Mouse (Mus musculus): Measurements from ENCODE around the gene Eif2ak1. TPM values are rescaled to one million over a fixed set of nuclear protein-coding genes. Genes with fewer than 3 reads are reported as not detected.
A peak's percentile ranks its signal among the peaks of the same experiment; 100 is the strongest.

Gene Eif2ak1
- polyA plus RNA-seq, 1 experiment, result 46.6 TPM

- no peak overlapping the region for H3K4me3 ChIP-seq (ENCODE audit: insufficient read depth, low read length)
Measured at GRCm38 (mm10) chr5:143893396-143893795, 75.8 kb downstream of the Eif2ak1 start.

GRCm38 (mm10) chr5:143897635-143898330 is 80.2 kb downstream of the Eif2ak1 start, which contains the start of gene Ankrd61:
TSS of gene Ankrd61 (minus strand) at chr5:143897685.
- Histone ChIP-seq H3K4me1 (ENCODE audit: control insufficient read depth, insufficient read depth, low read length) (no peaks in the 10 kb centered on the region), H3K27ac (ENCODE audit: insufficient read depth, low read depth, low read length) (no peak within 1 kb of the TSS), H3K4me3 (ENCODE audit: insufficient read depth, low read length) (no peak within 1 kb of the TSS)
- no peak for TF ChIP-seq CTCF (IDR thresholded peaks at IDR 0.05; ENCODE audit: low read depth, low read length)

More at GRCm38 (mm10) chr5:143893396-143893795, 75.8 kb downstream of the Eif2ak1 start:
- TF ChIP-seq CTCF (IDR thresholded peaks at IDR 0.05; ENCODE audit: low read depth, low read length) (no peak), POLR2A (IDR thresholded peaks at IDR 0.05; ENCODE audit: borderline replicate concordance, low read depth, low read length) (no peak)
- H3K27ac ChIP-seq (ENCODE audit: insufficient read depth, low read depth, low read length), result no peak overlapping the region
- no peaks in the 10 kb centered on the region for H3K4me1 ChIP-seq (ENCODE audit: control insufficient read depth, insufficient read depth, low read length)

- no peak for TF ChIP-seq CTCF (IDR thresholded peaks at IDR 0.05; ENCODE audit: low read depth, low read length)
- TF ChIP-seq POLR2A (IDR thresholded peaks at IDR 0.05; ENCODE audit: borderline replicate concordance, low read depth, low read length), result no peak
- Histone ChIP-seq H3K4me1 (ENCODE audit: control insufficient read depth, insufficient read depth, low read length) (no peaks in the 10 kb centered on the region), H3K27ac (ENCODE audit: insufficient read depth, low read depth, low read length) (no peak overlapping the region), H3K4me3 (ENCODE audit: insufficient read depth, low read length) (no peak overlapping the region)
Measured at GRCm38 (mm10) chr5:143902111-143902510, 84.5 kb downstream of the Eif2ak1 start.

- Histone ChIP-seq H3K27ac (ENCODE audit: insufficient read depth, low read depth, low read length) (no peak overlapping the region), H3K4me1 (ENCODE audit: control insufficient read depth, insufficient read depth, low read length) (0 out of 2 replicates have a peak, but pooled peaks cover 5% of the 10 kb centered on the region)
- TF ChIP-seq POLR2A (IDR thresholded peaks at IDR 0.05; ENCODE audit: borderline replicate concordance, low read depth, low read length) (no peak), CTCF (IDR thresholded peaks at IDR 0.05; ENCODE audit: low read depth, low read length) (no peak)
Measured at GRCm38 (mm10) chr5:143903813-143904212, 86.2 kb downstream of the Eif2ak1 start.

GRCm38 (mm10) chr5:143906429-143906828 is 88.8 kb downstream of the Eif2ak1 start:
- TF ChIP-seq CTCF (IDR thresholded peaks at IDR 0.05; ENCODE audit: low read depth, low read length), result no peak
- TF ChIP-seq POLR2A (IDR thresholded peaks at IDR 0.05; ENCODE audit: borderline replicate concordance, low read depth, low read length), result no peak
- no peak overlapping the region for H3K27ac ChIP-seq (ENCODE audit: insufficient read depth, low read depth, low read length)

More at GRCm38 (mm10) chr5:143903813-143904212, 86.2 kb downstream of the Eif2ak1 start:
- H3K4me3 ChIP-seq (ENCODE audit: insufficient read depth, low read length), result no peak overlapping the region

GRCm38 (mm10) chr5:143908926-143909325 is 91.3 kb downstream of the Eif2ak1 start:
- no peak for TF ChIP-seq CTCF (IDR thresholded peaks at IDR 0.05; ENCODE audit: low read depth, low read length)
- no peak for TF ChIP-seq POLR2A (IDR thresholded peaks at IDR 0.05; ENCODE audit: borderline replicate concordance, low read depth, low read length)
- peak overlapping the region; percentile 42; the same call in 1 of the 2 replicates for H3K27ac ChIP-seq (ENCODE audit: insufficient read depth, low read depth, low read length)
- H3K4me1 ChIP-seq (ENCODE audit: control insufficient read depth, insufficient read depth, low read length), result peaks cover 10% of the 10 kb centered on the region; the same call in 1 of the 2 replicates
- H3K4me3 ChIP-seq (ENCODE audit: insufficient read depth, low read length), result peak overlapping the region; percentile 69

More at GRCm38 (mm10) chr5:143906429-143906828, 88.8 kb downstream of the Eif2ak1 start:
- Histone ChIP-seq H3K4me3 (ENCODE audit: insufficient read depth, low read length) (no peak overlapping the region), H3K4me1 (ENCODE audit: control insufficient read depth, insufficient read depth, low read length) (peaks cover 10% of the 10 kb centered on the region; the same call in 1 of the 2 replicates)

- TF ChIP-seq POLR2A (IDR thresholded peaks at IDR 0.05; ENCODE audit: borderline replicate concordance, low read depth, low read length), result peak; percentile 72; the same call in 1 of the 2 replicates
- TF ChIP-seq CTCF (IDR thresholded peaks at IDR 0.05; ENCODE audit: low read depth, low read length), result no peak
- Histone ChIP-seq H3K4me3 (ENCODE audit: insufficient read depth, low read length) (peak within 1 kb of the TSS; percentile 69), H3K27ac (ENCODE audit: insufficient read depth, low read depth, low read length) (peak within 1 kb of the TSS; percentile 42), H3K4me1 (ENCODE audit: control insufficient read depth, insufficient read depth, low read length) (peaks cover 10% of the 10 kb centered on the region; the same call in 1 of the 2 replicates)
Measured at GRCm38 (mm10) chr5:143909417-143910400, 92.1 kb downstream of the Eif2ak1 start, which contains the start of the genes Aimp2 and Pms2. TSS of gene Aimp2 (minus strand) at chr5:143909847. TSS of gene Pms2 (plus strand) at chr5:143909964.

GRCm38 (mm10) chr5:143916221-143916620 is 98.6 kb downstream of the Eif2ak1 start:
- Histone ChIP-seq H3K27ac (ENCODE audit: insufficient read depth, low read depth, low read length) (no peak overlapping the region), H3K4me3 (ENCODE audit: insufficient read depth, low read length) (no peak overlapping the region), H3K4me1 (ENCODE audit: control insufficient read depth, insufficient read depth, low read length) (peaks cover under 1% of the 10 kb centered on the region; the same call in 1 of the 2 replicates)
- TF ChIP-seq CTCF (IDR thresholded peaks at IDR 0.05; ENCODE audit: low read depth, low read length), result no peak
- TF ChIP-seq POLR2A (IDR thresholded peaks at IDR 0.05; ENCODE audit: borderline replicate concordance, low read depth, low read length), result no peak

- Histone ChIP-seq H3K4me1 (ENCODE audit: control insufficient read depth, insufficient read depth, low read length) (no peaks in the 10 kb centered on the region), H3K27ac (ENCODE audit: insufficient read depth, low read depth, low read length) (no peak overlapping the region), H3K4me3 (ENCODE audit: insufficient read depth, low read length) (no peak overlapping the region)
- TF ChIP-seq POLR2A (IDR thresholded peaks at IDR 0.05; ENCODE audit: borderline replicate concordance, low read depth, low read length) (no peak), CTCF (IDR thresholded peaks at IDR 0.05; ENCODE audit: low read depth, low read length) (no peak)
Measured at GRCm38 (mm10) chr5:143917418-143917817, 99.8 kb downstream of the Eif2ak1 start.
